Mouse (Mus musculus) brain, embryonic 14.5 days (tissue): ENCODE measurements at regions not wholly inside any gene's neighbourhood (a gene's known extent, or its start where the extent isn't known, plus 50 kb on each side); places are given as distances from the start of the nearest gene placed in this dataset.

ENCODE experiments used
- CTCF ChIP-seq: fragments of 200-500 bp; IDR thresholded peaks from 2 replicates; pipeline ENCODE4 v1.5.1; 2012; ENCODE audit warnings: inconsistent platforms, mild to moderate bottlenecking, moderate library complexity, borderline replicate concordance; ENCODE audit not compliant: insufficient read depth, insufficient read length; ENCODE audit errors: extremely low read depth
- POLR2A ChIP-seq: fragments of 200-500 bp; IDR thresholded peaks from 2 replicates; pipeline ENCODE4 v1.6.1; 2012; ENCODE audit warnings: mild to moderate bottlenecking, inconsistent platforms, borderline replicate concordance; ENCODE audit not compliant: poor library complexity, insufficient read depth, insufficient read length, severe bottlenecking; ENCODE audit errors: extremely low read depth

GRCm38 (mm10) chr1:32959316-32959715 is 412.2 kb upstream of the Gm5415 start:
- no peak for TF ChIP-seq CTCF
- TF ChIP-seq POLR2A = no peak
